Mouse (Mus musculus) kidney, adult 2 months (tissue): ENCODE measurements around the gene Pcdh7.

ENCODE experiments used
- CTCF ChIP-seq: fragments of 200-500 bp; conservative IDR thresholded peaks from 2 replicates; pipeline ENCODE4 v1.5.1; 2011; ENCODE audit warnings: low read depth, mild to moderate bottlenecking, control low read depth, low read length, moderate library complexity, mixed read lengths; ENCODE audit not compliant: insufficient read depth, insufficient read length
- POLR2A ChIP-seq: fragments of 200-500 bp; IDR thresholded peaks from one replicate; pipeline ENCODE4 v1.6.1; 2011; ENCODE audit warnings: low read depth, low read length, control low read depth

DNA sequence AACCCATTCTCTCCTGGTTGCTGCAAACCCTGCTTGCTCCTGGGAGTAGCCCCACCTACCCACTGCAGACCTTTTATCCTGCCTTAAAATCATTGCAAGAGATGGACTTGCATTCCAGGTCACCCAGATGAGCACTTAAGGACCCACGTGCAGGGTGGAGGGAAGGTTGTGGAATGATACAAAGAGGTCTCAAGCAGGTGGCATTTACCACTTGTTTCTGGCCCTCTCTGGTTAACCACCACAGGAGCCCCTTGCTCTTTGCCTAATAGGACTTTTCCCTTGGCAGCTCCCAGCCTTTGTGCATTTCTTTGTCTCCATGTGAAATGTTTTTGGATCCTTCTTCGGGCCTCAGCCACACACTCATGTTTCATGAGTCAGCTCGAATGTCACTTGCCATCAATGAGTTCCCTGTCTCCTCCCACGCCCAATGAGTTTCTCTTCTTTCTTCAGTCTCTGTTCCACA is 39.7 kb downstream of the Pcdh7 start:
- TF ChIP-seq POLR2A (no peak), CTCF (no peak)
